Mouse (Mus musculus) E14TG2a.4 (cell line): Measurements from ENCODE around the gene Cgref1.

Experiments used
- CTCF ChIP-seq: conservative IDR thresholded peaks from 2 replicates; pipeline ENCODE4 v1.5.1; 2014; ENCODE audit warnings: low read length
- NANOG ChIP-seq: IDR thresholded peaks from 2 replicates; pipeline ENCODE4 v1.6.1; 2014; ENCODE audit warnings: borderline replicate concordance, low read length, mixed read lengths
- POU5F1 ChIP-seq: IDR thresholded peaks from 2 replicates; pipeline ENCODE4 v1.6.1; 2014; ENCODE audit warnings: low read length, borderline replicate concordance

DNA sequence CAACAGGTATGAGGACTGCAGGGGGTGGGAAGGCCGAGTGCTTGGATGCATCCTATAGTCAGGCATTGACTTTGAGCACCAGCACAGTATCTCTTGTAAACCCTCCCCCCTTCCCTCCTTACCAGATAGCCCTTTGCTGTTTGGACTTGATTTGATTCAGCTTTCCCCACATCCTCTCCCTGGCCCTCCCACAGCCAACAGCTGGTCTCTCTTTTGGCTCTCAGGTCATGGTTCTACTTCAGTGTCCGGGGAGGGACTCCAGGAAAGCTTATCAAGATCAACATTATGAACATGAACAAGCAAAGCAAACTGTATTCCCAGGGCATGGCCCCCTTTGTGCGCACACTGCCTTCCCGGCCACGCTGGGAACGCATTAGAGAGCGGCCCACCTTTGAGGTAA lies 55.0 kb downstream of the Cgref1 start:
- TF ChIP-seq CTCF (no peak), NANOG (no peak), POU5F1 (no peak)
